ENCODE assay signal across 8 mouse cellular contexts in the genomic region with DNA sequence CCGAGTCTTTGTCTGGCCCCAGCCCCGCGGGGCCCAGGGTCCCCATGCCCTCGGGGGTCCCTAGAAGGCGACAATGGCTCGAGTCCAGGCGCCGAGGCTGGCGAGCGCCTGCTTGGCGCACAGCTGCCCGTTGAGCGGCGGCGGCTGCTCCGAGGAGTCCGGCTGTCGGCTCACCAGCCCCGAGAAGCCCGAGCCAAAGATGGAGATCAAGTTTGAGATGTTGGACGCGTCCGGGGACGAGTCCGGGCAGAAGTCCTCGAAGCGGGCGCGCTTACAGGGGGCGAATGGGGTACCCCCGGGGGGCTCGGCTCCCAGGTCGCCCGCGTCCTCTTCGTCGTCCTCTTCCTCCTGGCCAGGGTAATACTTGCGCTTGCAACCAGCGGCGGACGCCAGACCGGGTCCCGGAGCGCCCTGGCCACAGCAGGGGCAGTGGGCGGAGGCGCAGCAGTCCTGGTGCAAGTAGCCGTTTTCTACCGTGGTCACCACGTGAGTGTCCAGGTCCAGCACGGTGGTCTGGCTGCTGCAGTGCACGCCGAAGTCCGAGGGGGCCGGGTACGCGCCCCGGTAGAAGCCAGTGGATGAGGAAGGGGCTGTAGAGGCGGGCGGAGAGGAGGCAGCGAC. TPM values are rescaled to one million over a fixed set of nuclear protein-coding genes. Genes with fewer than 3 reads are reported as not detected.
A peak's percentile ranks its signal among the peaks of the same experiment; 100 is the strongest.
DNase-seq lines count a peak whose midpoint lies in the region; ATAC-seq lines count a peak whose summit lies in the region.

No protein-coding gene starts in this region.

- H3K4me1 ChIP-seq in embryonic facial prominence, embryonic 10.5 days, result peaks cover 68% of the 10 kb centered on the region
- H3K4me1 ChIP-seq in heart, embryonic 13.5 days, result peaks cover 40% of the 10 kb centered on the region
- H3K4me1 ChIP-seq in kidney, embryonic 16.5 days (ENCODE audit: insufficient read depth, low read length), result peaks cover 38% of the 10 kb centered on the region

- H3K27me3 ChIP-seq in embryonic facial prominence, embryonic 10.5 days (replicated peaks; ENCODE audit: low read depth, poor library complexity, severe bottlenecking), result peaks cover 34% of the 10 kb centered on the region
- H3K27me3 ChIP-seq in heart, embryonic 13.5 days (replicated peaks), result peaks cover 21% of the 10 kb centered on the region
- H3K27me3 ChIP-seq in kidney, embryonic 16.5 days (ENCODE audit: insufficient read depth, low read length), result no peaks in the 10 kb centered on the region; the same call in 1 of the 2 replicates

- under 1% methylated on average over 60 of the region's 60 CpGs for WGBS in embryonic facial prominence, embryonic 10.5 days
- under 1% methylated on average over 59 of the region's 60 CpGs for WGBS in heart, embryonic 13.5 days
- under 1% methylated on average over 60 of the region's 60 CpGs for WGBS in kidney, embryonic 16.5 days
- 2% methylated on average over 60 of the region's 60 CpGs for WGBS in macrophage (ENCODE audit: missing documents)

- no peaks in the 10 kb centered on the region for H3K36me3 ChIP-seq in embryonic facial prominence, embryonic 10.5 days (replicated peaks)
- no peaks in the 10 kb centered on the region for H3K36me3 ChIP-seq in heart, embryonic 13.5 days
- H3K36me3 ChIP-seq in kidney, embryonic 16.5 days (ENCODE audit: insufficient read depth, low read length), result no peaks in the 10 kb centered on the region
- no peaks in the 10 kb centered on the region for H3K36me3 ChIP-seq in macrophage (ENCODE audit: inconsistent target)

- ATAC-seq in CD4-positive, CD25-positive, alpha-beta regulatory T cell, adult 4 months, result no peak
- ATAC-seq in heart, embryonic 13.5 days (ENCODE audit: extremely low read depth, insufficient number of reproducible peaks, low FRiP score, low TSS enrichment), result no peak
- ATAC-seq in kidney, embryonic 16.5 days (ENCODE audit: low FRiP score, low TSS enrichment), result no peak

- H3K4me3 ChIP-seq in embryonic facial prominence, embryonic 10.5 days, result peak overlapping the region; percentile 95
- H3K4me3 ChIP-seq in heart, embryonic 13.5 days, result peak overlapping the region; percentile 84
- H3K4me3 ChIP-seq in kidney, embryonic 16.5 days (ENCODE audit: low read length), result peak overlapping the region; percentile 98
- H3K4me3 ChIP-seq in macrophage (ENCODE audit: inconsistent target), result peak overlapping the region; percentile 25

- no peaks in the 10 kb centered on the region for H3K9me3 ChIP-seq in embryonic facial prominence, embryonic 10.5 days
- H3K9me3 ChIP-seq in heart, embryonic 13.5 days, result no peaks in the 10 kb centered on the region
- H3K9me3 ChIP-seq in kidney, embryonic 16.5 days (ENCODE audit: low read length), result no peaks in the 10 kb centered on the region

- peak; percentile 22 for DNase-seq in CD4-positive, CD25-positive, alpha-beta regulatory T cell, adult 2 months (ENCODE audit: low read depth, low spot score)
- DNase-seq in CD4-positive helper T cell, adult 2 months (ENCODE audit: low read depth, low spot score), result peak; percentile 20
- peak; percentile 67 for DNase-seq in embryonic facial prominence, embryonic 10.5 days (ENCODE audit: low spot score)
- peak; percentile 40 for DNase-seq in thymus, postnatal 4 days

- peak overlapping the region; percentile 99 for H3K27ac ChIP-seq in embryonic facial prominence, embryonic 10.5 days (replicated peaks)
- peak overlapping the region; percentile 94 for H3K27ac ChIP-seq in heart, embryonic 13.5 days (replicated peaks)
- H3K27ac ChIP-seq in kidney, embryonic 16.5 days (ENCODE audit: low read length), result peak overlapping the region; percentile 100
- H3K27ac ChIP-seq in macrophage, result peak overlapping the region; percentile 27; the same call in 1 of the 2 replicates

- H3K79me2 ChIP-seq in macrophage (ENCODE audit: inconsistent target), result no peaks in the 10 kb centered on the region

- peak overlapping the region; percentile 88 for H3K4me2 ChIP-seq in heart, embryonic 13.5 days
- H3K4me2 ChIP-seq in kidney, embryonic 16.5 days (replicated peaks; ENCODE audit: low read depth, low read length), result peak overlapping the region; percentile 99

- H3K9ac ChIP-seq in heart, embryonic 13.5 days, result peak overlapping the region; percentile 99
- peak overlapping the region; percentile 100 for H3K9ac ChIP-seq in kidney, embryonic 16.5 days (replicated peaks; ENCODE audit: low read length)

RNA-seq across cellular contexts. Expression of a gene that starts 1.2 kb away (rescaled TPM):
- under 1 TPM in 1 of 2 experiments, not detected in 1; 0.20 TPM for polyA plus RNA-seq in CD4-positive, CD25-positive, alpha-beta regulatory T cell, adult 4 months (2017; shearing (Covaris generic))
- polyA plus RNA-seq in embryonic facial prominence, embryonic 10.5 days (2016; fragmentation: Nextera tagmentation; extraction: Ambion mirVana), result 2.8 and 3.4 TPM in 2 replicates
- polyA plus RNA-seq in heart, embryonic 13.5 days (2015; fragmentation: Nextera tagmentation; extraction: Ambion mirVana), result 0.96 and 1.0 TPM in 2 replicates
- polyA plus RNA-seq in kidney, embryonic 16.5 days (2015; fragmentation: Nextera tagmentation; extraction: Ambion mirVana), result 2.2 and 2.9 TPM in 2 replicates
- total RNA-seq in macrophage (2018; cell fraction: chromatin; rRNA removed), result 1 to 10 TPM in 5 of 26 experiments, under 1 TPM in 16, not detected in 5; 0.31 to 6.4 (median 0.72) TPM
- total RNA-seq in macrophage (2018; cell fraction: cytosol; rRNA removed), result 10 to 100 TPM in 3 of 26 experiments, 1 to 10 TPM in 13, under 1 TPM in 10; 0.11 to 10.3 (median 1.2) TPM
- 1 to 10 TPM in 8 of 26 experiments, under 1 TPM in 17, not detected in 1; 0.18 to 6.9 (median 0.66) TPM for total RNA-seq in macrophage (2018; cell fraction: nucleus; rRNA removed)
- 2.4 to 6.5 TPM (median 4.4 TPM) in 3 replicates for polyA plus RNA-seq in macrophage (2018)

RNA-seq across cellular contexts. Expression of a gene that starts 57.0 kb away (rescaled TPM):
- 10 to 100 TPM; 37.8 to 86.7 TPM for polyA plus RNA-seq in CD4-positive, CD25-positive, alpha-beta regulatory T cell, adult 4 months (2017; shearing (Covaris generic))
- 161 and 162 TPM in 2 replicates for polyA plus RNA-seq in embryonic facial prominence, embryonic 10.5 days (2016; fragmentation: Nextera tagmentation; extraction: Ambion mirVana)
- 100.0 and 109 TPM in 2 replicates for polyA plus RNA-seq in heart, embryonic 13.5 days (2015; fragmentation: Nextera tagmentation; extraction: Ambion mirVana)
- 184 and 191 TPM in 2 replicates for polyA plus RNA-seq in kidney, embryonic 16.5 days (2015; fragmentation: Nextera tagmentation; extraction: Ambion mirVana)
- total RNA-seq in macrophage (2018; cell fraction: chromatin; rRNA removed), result 100 to 1,000 TPM in 11 of 26 experiments, 10 to 100 TPM in 15; 20.3 to 162 (median 87.2) TPM
- total RNA-seq in macrophage (2018; cell fraction: cytosol; rRNA removed), result 100 to 1,000 TPM in 12 of 26 experiments, 10 to 100 TPM in 14; 72.0 to 130 (median 96.1) TPM
- total RNA-seq in macrophage (2018; cell fraction: nucleus; rRNA removed), result 100 to 1,000 TPM in 12 of 26 experiments, 10 to 100 TPM in 14; 38.4 to 151 (median 88.4) TPM
- 54.9 to 121 TPM (median 116 TPM) in 3 replicates for polyA plus RNA-seq in macrophage (2018)

RNA-seq across cellular contexts. Expression of a gene that starts 57.2 kb away (rescaled TPM):
- polyA plus RNA-seq in CD4-positive, CD25-positive, alpha-beta regulatory T cell, adult 4 months (2017; shearing (Covaris generic)), result 1 to 10 TPM; 1.1 to 2.2 TPM
- polyA plus RNA-seq in embryonic facial prominence, embryonic 10.5 days (2016; fragmentation: Nextera tagmentation; extraction: Ambion mirVana), result 19.9 and 20.3 TPM in 2 replicates
- 74.5 and 76.8 TPM in 2 replicates for polyA plus RNA-seq in heart, embryonic 13.5 days (2015; fragmentation: Nextera tagmentation; extraction: Ambion mirVana)
- polyA plus RNA-seq in kidney, embryonic 16.5 days (2015; fragmentation: Nextera tagmentation; extraction: Ambion mirVana), result 40.9 and 44.2 TPM in 2 replicates
- total RNA-seq in macrophage (2018; cell fraction: chromatin; rRNA removed), result 10 to 100 TPM in 23 of 26 experiments, 1 to 10 TPM in 3; 5.1 to 67.3 (median 23.7) TPM
- 10 to 100 TPM; 28.0 to 69.0 (median 38.0) TPM for total RNA-seq in macrophage (2018; cell fraction: cytosol; rRNA removed)
- 10 to 100 TPM in 25 of 26 experiments, 1 to 10 TPM in 1; 9.1 to 56.5 (median 24.8) TPM for total RNA-seq in macrophage (2018; cell fraction: nucleus; rRNA removed)
- polyA plus RNA-seq in macrophage (2018), result 37.2 to 68.4 TPM (median 59.5 TPM) in 3 replicates

Comparison
In these comparisons a context has a peak if more than half of its experiments do, and no peak if none do; other contexts are left out.
1. H3K27ac ChIP-seq: peak in every context shown above with its lines; median percentile 100 in kidney, embryonic 16.5 days; 99 in embryonic facial prominence, embryonic 10.5 days; 94 in heart, embryonic 13.5 days; 27 in macrophage.
2. H3K4me3 ChIP-seq: peak in every context shown above with its lines; median percentile 98 in kidney, embryonic 16.5 days; 95 in embryonic facial prominence, embryonic 10.5 days; 84 in heart, embryonic 13.5 days; 25 in macrophage.